Mouse (Mus musculus): ENCODE measurements around the gene Kcne4. TPM values are rescaled to one million over a fixed set of nuclear protein-coding genes. Genes with fewer than 3 reads are reported as not detected.
"Not testable (repeated sequence)": the region's sequence is repeated elsewhere in the genome, so short reads cannot be mapped to it uniquely, and the experiment has no call there.

The Kcne4 gene
- total RNA-seq (2021), result 1 to 10 TPM in 1 of 2 experiments, under 1 TPM in 1; 0.69 to 1.1 TPM
- long read RNA-seq, partial matches to known transcripts, result 1 of 3 reads
- long read RNA-seq, other reads (novel, unspliced or antisense), result 0 of 3 reads

- DNase-seq (ENCODE audit: low spot score in 2 of 2), result no peak
Measured at GRCm38 (mm10) chr1:78816639-78817038, at the start of gene Kcne4. TSS of gene Kcne4 (plus strand) at chr1:78816758.

DNA sequence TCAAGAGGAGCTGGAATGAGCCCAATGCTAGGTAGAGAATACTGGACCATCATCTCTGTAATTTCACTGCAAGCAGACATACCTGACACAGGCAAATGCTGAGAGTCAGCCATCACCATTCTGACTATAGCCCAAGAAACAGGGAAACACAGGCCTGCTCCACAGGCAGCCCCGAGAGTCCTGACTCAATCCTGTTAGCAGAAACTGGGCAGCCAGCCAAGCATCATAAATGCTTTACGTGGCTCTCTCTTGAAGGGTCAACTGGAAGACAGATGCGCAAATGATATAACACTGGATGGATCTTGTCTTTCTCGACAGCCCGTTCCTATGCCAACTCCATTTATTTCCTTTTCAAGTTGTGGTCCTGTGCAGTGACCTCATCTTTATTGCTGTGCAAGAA lies 34.7 kb upstream of the Kcne4 start:
- no peak for DNase-seq (ENCODE audit: low spot score in 2 of 2)

- DNase-seq (ENCODE audit: low spot score in 2 of 2), result not testable (repeated sequence)
Measured at GRCm38 (mm10) chr1:78784936-78785335, 31.6 kb upstream of the Kcne4 start.

GRCm38 (mm10) chr1:78789744-78790143 lies 26.8 kb upstream of the Kcne4 start:
- peak in 1 of 2 experiments; percentile 12 for DNase-seq (ENCODE audit: low spot score in 2 of 2)

DNA sequence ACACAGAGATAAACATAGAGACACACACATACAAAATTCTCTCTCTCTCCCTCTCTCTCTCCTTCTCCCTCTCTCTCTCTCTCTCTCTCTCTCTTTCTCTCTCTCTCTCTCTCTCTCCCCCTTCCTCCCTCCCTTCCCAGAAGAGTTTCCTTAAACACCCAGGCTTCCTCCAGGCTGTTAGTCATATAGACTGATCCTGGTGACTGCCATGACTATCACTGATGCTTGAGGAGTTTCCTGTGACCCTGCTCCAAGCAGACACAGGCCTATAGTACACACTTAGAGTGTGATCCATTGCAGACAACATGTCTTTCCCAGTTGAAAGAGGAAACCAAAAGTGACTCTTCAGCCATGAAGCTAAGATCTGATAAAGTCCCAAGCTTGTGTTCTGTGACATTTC lies 9.1 kb upstream of the Kcne4 start:
- no peak for DNase-seq (ENCODE audit: low spot score in 2 of 2)

DNA sequence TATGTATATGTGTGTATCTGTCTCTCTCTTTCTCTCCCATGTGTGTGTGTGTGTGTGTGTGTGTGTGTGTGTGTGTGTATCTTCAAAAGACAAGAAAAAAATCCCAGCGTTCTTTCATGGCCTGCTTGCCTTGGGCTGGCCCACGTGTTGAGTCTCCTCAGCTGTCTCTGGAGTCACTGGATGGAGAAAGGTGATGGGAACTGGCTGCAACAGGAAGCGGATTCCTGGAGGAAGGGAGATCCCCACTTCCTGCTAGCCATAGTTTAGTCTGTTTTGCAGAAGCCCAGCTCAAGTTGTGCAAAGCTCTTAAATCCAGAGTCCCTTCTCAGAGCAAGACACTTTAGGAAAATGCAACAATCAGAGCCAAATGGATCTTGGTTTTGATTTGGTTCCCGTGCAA lies 6.7 kb upstream of the Kcne4 start:
- no peak for DNase-seq (ENCODE audit: low spot score in 2 of 2)

GRCm38 (mm10) chr1:78810904-78811303 lies 5.7 kb upstream of the Kcne4 start:
- no peak for DNase-seq (ENCODE audit: low spot score in 2 of 2)

- peak in 1 of 2 experiments; percentile 14 for DNase-seq (ENCODE audit: low spot score in 2 of 2)
Measured at GRCm38 (mm10) chr1:78811975-78812490, 4.5 kb upstream of the Kcne4 start.

- no peak for DNase-seq (ENCODE audit: low spot score in 2 of 2)
Measured at GRCm38 (mm10) chr1:78817756-78818155, 1.2 kb downstream of the Kcne4 start.

DNA sequence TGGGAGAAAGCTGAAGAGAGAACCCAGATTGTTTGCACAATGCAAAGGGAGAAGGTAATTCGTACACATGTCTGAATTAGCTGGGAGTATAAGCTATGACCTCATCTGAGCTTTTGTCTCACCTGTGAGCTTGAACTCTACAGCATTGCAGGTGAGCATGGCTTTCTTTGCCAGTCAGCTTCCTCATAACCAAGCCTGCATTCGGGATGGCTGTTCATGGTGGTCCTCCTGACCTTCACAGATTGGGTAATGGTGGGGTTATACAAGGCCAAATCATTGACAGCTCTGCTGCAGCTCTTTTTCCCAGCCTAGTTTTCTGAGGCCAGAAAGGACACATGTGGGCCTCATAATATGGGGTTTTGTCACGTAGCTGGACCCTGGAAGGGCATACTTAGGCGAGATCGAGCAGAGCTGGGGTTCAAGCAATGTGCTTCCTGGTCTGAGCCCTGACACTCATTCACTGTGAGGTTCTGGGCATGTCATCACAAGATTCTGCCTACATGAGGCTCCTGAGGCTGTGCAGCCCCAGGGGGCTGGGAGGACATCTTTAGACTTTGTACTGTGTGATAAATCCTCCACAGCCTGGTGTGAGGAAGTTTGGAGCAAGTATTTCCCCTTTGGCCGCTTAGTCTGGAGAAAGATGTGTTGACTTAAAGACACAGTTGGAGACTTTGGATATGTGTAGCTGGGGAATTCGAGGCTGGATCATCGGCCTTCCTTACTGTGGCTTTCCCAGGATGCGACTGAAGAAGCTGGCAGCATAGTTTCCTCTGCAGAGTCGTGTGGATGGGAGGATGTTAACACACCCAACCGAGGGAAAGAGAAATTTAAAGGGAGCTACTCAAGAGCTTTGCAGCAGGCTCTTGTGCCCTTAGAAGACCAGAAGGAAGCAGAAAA lies 2.3 kb downstream of the Kcne4 start:
- DNase-seq (ENCODE audit: low spot score in 2 of 2), result no peak

- peak in 1 of 2 experiments; percentile 38 for DNase-seq (ENCODE audit: low spot score in 2 of 2)
Measured at GRCm38 (mm10) chr1:78819592-78819991, 3.0 kb downstream of the Kcne4 start.

- peak in 1 of 2 experiments; percentile 16 for DNase-seq (ENCODE audit: low spot score in 2 of 2)
Measured at GRCm38 (mm10) chr1:78820176-78820575, 3.6 kb downstream of the Kcne4 start.

DNA sequence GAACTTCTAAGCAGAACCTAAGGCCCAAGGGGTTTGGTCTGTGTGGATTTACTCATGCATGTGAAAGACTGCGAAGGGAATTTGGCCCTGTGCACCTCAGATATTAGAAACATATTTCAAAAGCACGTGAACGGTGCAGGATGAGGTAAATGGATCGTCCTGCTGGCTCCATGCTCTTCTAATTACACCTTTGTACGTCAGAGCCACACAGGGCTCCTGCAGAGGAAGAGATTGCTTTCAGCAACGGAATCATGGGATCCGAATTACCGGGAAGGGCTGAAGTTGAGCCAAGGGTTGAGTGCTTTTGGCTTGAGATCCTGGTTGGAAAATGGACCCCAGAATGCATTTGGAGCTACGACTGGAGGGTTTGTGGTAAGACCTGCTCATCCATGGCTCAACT lies 4.6 kb downstream of the Kcne4 start:
- DNase-seq (ENCODE audit: low spot score in 2 of 2), result no peak

- DNase-seq (ENCODE audit: low spot score in 2 of 2), result peak in 1 of 2 experiments; percentile 16
Measured at GRCm38 (mm10) chr1:78821733-78822430, 5.3 kb downstream of the Kcne4 start.

DNA sequence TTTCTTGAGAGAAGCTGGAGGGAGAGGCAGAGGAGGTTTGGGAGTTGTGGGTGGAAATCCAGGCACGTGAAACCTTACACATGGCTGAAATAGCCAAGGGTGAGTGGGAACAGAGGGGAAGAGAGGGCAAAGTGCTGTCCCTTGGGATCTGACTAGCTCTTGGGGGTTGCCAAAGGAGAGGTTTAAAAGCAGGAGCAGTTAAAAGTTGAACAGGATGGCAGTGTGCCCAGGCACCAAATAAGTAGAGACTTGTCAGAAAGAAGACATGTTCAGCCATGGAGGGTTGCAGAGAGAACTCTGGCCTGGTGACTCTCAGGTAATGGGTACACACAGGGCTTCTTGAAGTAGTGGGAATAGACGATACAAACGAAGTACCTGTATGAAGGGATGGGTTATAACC lies 8.7 kb downstream of the Kcne4 start:
- DNase-seq (ENCODE audit: low spot score in 2 of 2), result no peak

- DNase-seq (ENCODE audit: low spot score in 2 of 2), result peak in 1 of 2 experiments; percentile 19
Measured at GRCm38 (mm10) chr1:78838468-78838867, 21.9 kb downstream of the Kcne4 start.

GRCm38 (mm10) chr1:78840769-78841168 lies 24.2 kb downstream of the Kcne4 start:
- DNase-seq (ENCODE audit: low spot score in 2 of 2), result no peak

DNA sequence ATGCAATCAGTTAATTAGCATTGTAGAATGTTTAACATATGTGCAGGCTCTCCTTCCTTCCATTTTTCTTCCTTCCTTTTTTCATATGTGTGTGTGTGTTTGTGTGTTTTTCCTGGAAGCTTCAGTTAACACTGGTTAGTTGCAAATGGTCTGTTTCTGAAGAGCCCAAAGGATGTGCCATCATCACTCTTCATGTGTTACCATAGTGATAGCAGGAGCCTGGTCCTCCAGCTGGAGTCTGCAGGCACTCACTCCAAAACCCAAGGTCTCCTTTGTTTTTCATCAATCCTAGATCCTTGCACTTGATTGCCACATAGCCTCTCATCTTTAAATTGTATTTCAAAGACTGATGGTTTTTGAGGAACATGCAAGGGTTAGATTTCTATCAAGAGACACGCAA lies 29.1 kb downstream of the Kcne4 start:
- no peak for DNase-seq (ENCODE audit: low spot score in 2 of 2)

DNA sequence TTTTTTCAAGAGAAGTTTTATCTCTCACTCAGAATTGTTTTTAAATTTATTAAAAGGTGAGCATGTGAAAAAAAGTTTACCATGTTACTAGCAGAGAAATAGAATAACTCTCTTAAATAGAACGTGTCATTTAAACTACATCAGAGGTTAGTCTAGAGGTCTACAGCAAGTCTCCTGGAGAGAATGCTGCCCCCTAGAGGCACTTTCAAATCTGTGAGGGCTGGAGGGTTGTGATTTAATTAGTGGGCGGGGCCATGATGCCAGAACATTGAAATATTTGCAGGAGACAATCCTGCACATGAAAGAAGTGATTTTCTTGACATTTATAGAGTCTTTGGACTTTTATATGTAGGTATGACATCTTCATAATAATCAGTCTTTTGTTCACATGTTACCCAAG lies 29.9 kb downstream of the Kcne4 start:
- DNase-seq (ENCODE audit: low spot score in 2 of 2), result peak in 1 of 2 experiments; percentile 49

DNA sequence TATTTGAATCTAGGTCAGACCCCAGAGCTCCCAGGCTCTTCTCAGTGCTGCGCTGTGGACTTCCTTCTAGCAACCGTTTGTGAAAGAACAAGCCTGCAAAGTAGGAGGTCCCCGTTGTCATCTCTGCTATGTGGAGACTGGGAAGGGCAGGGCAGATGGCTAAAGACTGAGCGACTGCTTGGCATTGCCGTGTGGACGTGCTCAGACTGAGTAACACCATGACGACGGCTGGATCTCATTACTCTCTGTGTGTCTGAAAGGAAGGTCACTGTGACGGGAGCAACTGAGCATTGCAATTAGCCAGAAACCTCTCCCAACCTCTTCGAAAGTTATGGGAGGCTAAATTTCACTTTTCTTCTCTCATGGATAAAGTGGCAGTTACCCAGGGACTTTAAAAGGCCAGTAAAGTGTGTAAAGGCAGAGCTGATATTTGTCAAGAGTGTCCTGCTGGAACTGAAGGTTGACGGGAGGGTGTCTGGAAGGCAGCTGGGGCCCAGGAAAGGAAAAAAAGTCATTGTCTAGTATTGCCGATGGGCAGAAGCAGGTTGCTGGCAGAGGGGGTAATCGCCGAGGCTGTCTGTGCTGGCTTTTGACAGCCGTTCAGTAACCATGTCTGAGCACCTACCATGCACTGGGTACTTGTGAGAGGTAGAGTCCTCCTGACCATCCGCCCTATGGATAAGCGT lies 36.0 kb downstream of the Kcne4 start:
- peak; percentile 38 to 42 for DNase-seq (ENCODE audit: low spot score in 2 of 2)

DNA sequence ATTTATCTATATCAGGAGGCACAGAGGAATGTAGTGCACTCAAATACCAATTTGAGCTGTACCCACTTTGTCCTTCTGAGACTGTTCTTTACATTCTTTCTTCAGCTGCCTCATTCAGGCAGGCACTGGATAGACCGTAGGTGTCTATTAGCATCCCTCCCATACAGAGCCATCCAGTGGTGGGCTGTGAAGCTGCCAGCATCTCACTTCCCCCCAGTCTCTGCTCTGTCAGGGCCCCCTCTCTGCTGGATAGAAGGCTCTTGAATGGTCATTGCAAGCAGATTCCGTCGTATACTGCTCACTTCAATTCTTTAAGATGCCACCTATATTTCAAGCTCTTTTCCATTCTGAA lies 36.5 kb downstream of the Kcne4 start:
- DNase-seq (ENCODE audit: low spot score in 2 of 2), result no peak

All from layer of hippocampus, postnatal 10 days (tissue).